Mouse (Mus musculus): Measurements from ENCODE around the gene Cyb5r4. TPM values are rescaled to one million over a fixed set of nuclear protein-coding genes. Genes with fewer than 3 reads are reported as not detected.
"Not testable (repeated sequence)": the region's sequence is repeated elsewhere in the genome, so short reads cannot be mapped to it uniquely, and the experiment has no call there.

The Cyb5r4 gene
- 10 to 100 TPM; 40.6 to 41.1 TPM for total RNA-seq (2021)

GRCm38 (mm10) chr9:87021778-87022523 lies at the start of gene Cyb5r4:
TSS of gene Cyb5r4 (plus strand) at chr9:87022014.
- intact Hi-C loops (cut with DNase I): no loop called here

GRCm38 (mm10) chr9:86972471-86972870 lies 49.3 kb upstream of the Cyb5r4 start:
- intact Hi-C loops (cut with DNase I); DNase-seq (ENCODE audit: low spot score in 2 of 2): not testable (repeated sequence)

More at GRCm38 (mm10) chr9:87021778-87022523, at the start of gene Cyb5r4:
- DNase-seq (ENCODE audit: low spot score in 2 of 2): peak; percentile 90 to 95

- DNase-seq (ENCODE audit: low spot score in 2 of 2): peak in 1 of 2 experiments; percentile 40
- intact Hi-C loops (cut with DNase I): no loop called here
Measured at GRCm38 (mm10) chr9:86973562-86973961, 48.3 kb upstream of the Cyb5r4 start.

- intact Hi-C loops (cut with DNase I): no loop called here
- peak; percentile 16 to 50 for DNase-seq (ENCODE audit: low spot score in 2 of 2)
Measured at GRCm38 (mm10) chr9:86976896-86977295, 44.9 kb upstream of the Cyb5r4 start.

GRCm38 (mm10) chr9:86978257-86978907 lies 43.4 kb upstream of the Cyb5r4 start:
- DNase-seq (ENCODE audit: low spot score in 2 of 2): no peak

GRCm38 (mm10) chr9:86980048-86980447 lies 41.8 kb upstream of the Cyb5r4 start:
- DNase-seq (ENCODE audit: low spot score in 2 of 2): no peak
- intact Hi-C loops (cut with DNase I): no loop called here

More at GRCm38 (mm10) chr9:86978257-86978907, 43.4 kb upstream of the Cyb5r4 start:
- intact Hi-C loops (cut with DNase I): no loop called here

GRCm38 (mm10) chr9:86980942-86981341 lies 40.9 kb upstream of the Cyb5r4 start:
- no peak for DNase-seq (ENCODE audit: low spot score in 2 of 2)
- intact Hi-C loops (cut with DNase I): no loop called here

GRCm38 (mm10) chr9:86981551-86981950 lies 40.3 kb upstream of the Cyb5r4 start:
- no peak for DNase-seq (ENCODE audit: low spot score in 2 of 2)
- intact Hi-C loops (cut with DNase I): no loop called here

- no peak for DNase-seq (ENCODE audit: low spot score in 2 of 2)
- intact Hi-C loops (cut with DNase I): no loop called here
Measured at GRCm38 (mm10) chr9:86984583-86984982, 37.2 kb upstream of the Cyb5r4 start.

- no peak for DNase-seq (ENCODE audit: low spot score in 2 of 2)
- intact Hi-C loops (cut with DNase I): no loop called here
Measured at GRCm38 (mm10) chr9:86985105-86985504, 36.7 kb upstream of the Cyb5r4 start.

- DNase-seq (ENCODE audit: low spot score in 2 of 2): no peak
- intact Hi-C loops (cut with DNase I): no loop called here
Measured at GRCm38 (mm10) chr9:86986703-86987296, 35.0 kb upstream of the Cyb5r4 start.

- intact Hi-C loops (cut with DNase I): loop anchor here (5.0 kb wide), 1 partner anchor 58 kb away; no protein-coding TSS in a partner anchor
- DNase-seq (ENCODE audit: low spot score in 2 of 2): no peak
Measured at GRCm38 (mm10) chr9:86989822-86990221, 32.0 kb upstream of the Cyb5r4 start.

GRCm38 (mm10) chr9:86991758-86992157 lies 30.1 kb upstream of the Cyb5r4 start:
- no peak for DNase-seq (ENCODE audit: low spot score in 2 of 2)

GRCm38 (mm10) chr9:86997046-86997691 lies 24.6 kb upstream of the Cyb5r4 start:
- intact Hi-C loops (cut with DNase I): no loop called here
- no peak for DNase-seq (ENCODE audit: low spot score in 2 of 2)

More at GRCm38 (mm10) chr9:86991758-86992157, 30.1 kb upstream of the Cyb5r4 start:
- intact Hi-C loops (cut with DNase I): loop anchor here (5.0 kb wide), 1 partner anchor 59 kb away; no protein-coding TSS in a partner anchor

GRCm38 (mm10) chr9:86999956-87000582 lies 21.7 kb upstream of the Cyb5r4 start:
- intact Hi-C loops (cut with DNase I): loop anchor here (1.0 kb wide), 1 partner anchor 120 kb away; the partner anchor contains the start of gene Snap91
- peak; percentile 47 to 91 for DNase-seq (ENCODE audit: low spot score in 2 of 2)

GRCm38 (mm10) chr9:87004701-87005434 lies 16.9 kb upstream of the Cyb5r4 start:
- intact Hi-C loops (cut with DNase I): no loop called here
- DNase-seq (ENCODE audit: low spot score in 2 of 2): no peak

- DNase-seq (ENCODE audit: low spot score in 2 of 2): no peak
- intact Hi-C loops (cut with DNase I): no loop called here
Measured at GRCm38 (mm10) chr9:87005435-87005779, 16.4 kb upstream of the Cyb5r4 start.

GRCm38 (mm10) chr9:87008507-87008906 lies 13.3 kb upstream of the Cyb5r4 start:
- intact Hi-C loops (cut with DNase I): no loop called here

GRCm38 (mm10) chr9:87008919-87009318 lies 12.9 kb upstream of the Cyb5r4 start:
- intact Hi-C loops (cut with DNase I): no loop called here
- DNase-seq (ENCODE audit: low spot score in 2 of 2): no peak

More at GRCm38 (mm10) chr9:87008507-87008906, 13.3 kb upstream of the Cyb5r4 start:
- peak in 1 of 2 experiments; percentile 45 for DNase-seq (ENCODE audit: low spot score in 2 of 2)

Data from left cerebral cortex, postnatal 25 days (tissue).